Mouse (Mus musculus) thymus, postnatal 10 days (tissue): ENCODE data around the gene Gm3238.
"Not testable (repeated sequence)": the region's sequence is repeated elsewhere in the genome, so short reads cannot be mapped to it uniquely, and the experiment has no call there.

Experiments
- DNase-seq, 2 experiments: peaks; one replicate each; pipeline ENCODE4 v3.0.0; 2021; ENCODE audit warnings: low spot score in 2 of 2

Gm3238 gene

DNA sequence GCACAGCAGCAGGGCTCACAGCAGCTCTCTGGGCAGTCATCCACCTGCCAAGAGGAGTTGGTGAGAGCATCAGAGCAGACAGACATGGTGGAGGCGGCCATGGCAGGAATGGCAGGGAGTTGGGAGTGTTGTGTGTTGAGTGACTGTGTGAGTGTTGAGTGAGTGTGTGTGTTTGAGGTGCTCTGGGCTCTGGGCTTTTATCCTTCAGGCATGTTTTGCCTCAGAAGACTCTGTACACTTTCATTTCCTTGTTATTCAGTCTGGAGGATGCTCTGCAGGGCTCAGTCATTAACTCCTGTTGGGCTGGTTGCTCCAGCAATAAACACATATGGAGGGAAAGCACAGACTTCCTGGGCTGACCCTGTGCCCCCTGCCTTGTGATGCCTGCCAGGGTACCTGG, at the start of gene Gm3238:
TSS of gene Gm3238 (minus strand) at position 101 of the 400 bp plus-strand sequence.
- not testable (repeated sequence) for DNase-seq

DNA sequence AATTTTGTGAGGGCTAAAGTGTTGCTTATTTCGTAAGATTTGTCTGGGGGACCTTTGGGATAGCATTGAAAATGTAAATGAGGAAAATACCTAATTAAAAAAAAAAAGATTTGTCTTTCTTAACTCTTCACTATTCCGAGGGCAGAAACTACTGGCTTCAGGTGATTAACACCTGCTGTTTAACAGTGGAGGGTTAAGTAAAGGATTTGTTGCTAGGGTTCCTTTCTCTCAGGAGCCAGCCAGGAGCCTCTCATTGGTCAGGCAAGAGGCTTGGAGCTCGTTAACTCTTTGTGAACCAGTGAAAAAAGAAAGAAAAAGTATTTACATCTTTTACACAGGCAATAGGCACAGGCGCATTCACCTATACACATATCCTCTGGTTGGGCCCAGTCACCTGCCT, 48.1 kb upstream of the Gm3238 start:
- no peak for DNase-seq

DNA sequence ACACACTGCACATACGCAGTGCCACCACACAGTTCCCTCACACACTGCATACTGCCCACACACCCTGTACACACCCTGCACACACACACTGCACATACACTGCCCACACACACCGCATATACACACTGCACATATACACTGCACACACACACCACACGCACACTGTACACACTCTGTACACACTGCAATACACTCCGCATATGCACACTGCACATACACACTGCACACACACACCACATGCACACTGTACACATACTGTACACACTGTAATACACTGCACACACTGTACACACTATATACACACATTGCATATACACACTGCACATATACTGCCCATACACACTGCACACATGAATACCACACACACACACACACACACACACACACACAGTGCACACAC, 47.4 kb upstream of the Gm3238 start:
- DNase-seq, result no peak

DNA sequence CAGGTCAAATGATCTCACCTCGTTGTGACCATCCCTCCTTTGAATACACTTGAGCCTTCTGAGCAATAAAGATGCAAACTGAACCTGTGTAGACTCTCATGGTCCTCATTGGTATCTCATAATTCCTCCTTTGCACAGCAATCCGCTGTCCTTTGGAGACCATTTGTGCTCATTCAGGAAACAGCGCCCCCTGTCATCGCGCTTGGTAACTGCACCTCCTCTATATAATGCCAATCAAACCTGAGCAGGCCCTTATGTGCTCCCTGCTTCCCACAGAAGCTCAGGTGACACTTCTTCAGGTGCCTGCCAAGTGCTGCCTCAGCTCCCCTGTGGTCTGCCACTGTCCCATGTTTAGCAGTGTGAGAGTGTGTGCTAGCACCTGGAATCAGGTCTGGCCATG, 44.4 kb upstream of the Gm3238 start:
- peak in 1 of 2 experiments; percentile 52 for DNase-seq

DNA sequence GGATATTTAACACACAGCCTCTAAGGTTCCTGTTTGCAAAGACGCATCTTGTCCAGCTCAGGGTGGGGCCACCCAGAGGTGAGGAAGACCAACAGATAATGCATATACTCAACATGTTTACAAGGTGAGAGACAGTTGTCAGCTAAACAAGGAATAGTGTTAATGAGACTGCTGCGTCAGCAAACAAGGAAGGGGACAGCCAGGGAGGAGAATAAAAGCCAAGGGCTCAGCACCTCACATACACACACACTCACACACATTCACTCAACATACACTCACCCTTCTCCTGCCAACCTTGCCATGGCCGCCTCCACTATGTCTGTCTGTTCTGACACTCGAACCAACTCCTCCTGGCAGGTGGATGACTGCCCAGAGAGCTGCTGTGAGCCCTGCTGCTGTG, 43.3 kb upstream of the Gm3238 start, which contains the start of gene Gm2696:
TSS of gene Gm2696 (plus strand) at position 301 of the 400 bp plus-strand sequence.
- no peak for DNase-seq

DNA sequence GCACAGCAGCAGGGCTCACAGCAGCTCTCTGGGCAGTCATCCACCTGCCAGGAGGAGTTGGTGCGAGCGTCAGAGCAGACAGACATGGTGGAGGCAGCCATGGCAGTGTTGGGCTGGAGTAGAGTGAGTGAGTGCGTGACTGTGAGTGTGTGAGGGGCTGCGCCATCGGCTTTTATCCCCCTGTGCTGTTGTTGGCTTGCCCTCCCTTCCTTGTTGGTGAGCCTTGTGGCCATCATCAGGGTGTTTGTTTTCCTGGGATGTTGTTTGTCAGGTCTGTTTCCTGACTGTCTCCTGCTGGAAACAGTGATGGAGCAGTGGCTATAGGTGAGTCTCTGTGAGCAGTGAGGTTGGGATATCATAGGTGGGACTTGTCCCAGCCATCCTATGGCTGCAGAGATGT, 40.6 kb upstream of the Gm3238 start, which contains the start of gene Gm9507:
TSS of gene Gm9507 (minus strand) at position 101 of the 400 bp plus-strand sequence.
- DNase-seq, result no peak

DNA sequence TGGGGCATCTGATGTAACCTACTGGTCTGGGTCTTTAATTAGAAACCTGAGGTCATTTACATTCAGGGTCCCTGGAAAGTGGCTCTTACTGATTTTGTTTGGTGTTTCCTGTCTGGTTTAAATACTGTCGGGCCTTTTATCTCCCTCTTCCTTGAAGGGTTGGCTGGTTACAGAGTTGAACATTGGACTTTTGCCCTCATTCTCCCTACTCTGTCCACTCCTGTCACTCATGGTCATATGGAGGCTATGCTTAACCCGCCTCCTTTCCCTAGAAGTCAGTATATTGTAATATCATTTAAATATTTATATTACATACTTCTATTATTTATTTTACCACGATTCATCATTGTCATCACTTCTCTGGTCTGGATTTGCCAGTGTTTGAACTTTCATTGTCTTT, 33.0 kb upstream of the Gm3238 start:
- no peak for DNase-seq

DNA sequence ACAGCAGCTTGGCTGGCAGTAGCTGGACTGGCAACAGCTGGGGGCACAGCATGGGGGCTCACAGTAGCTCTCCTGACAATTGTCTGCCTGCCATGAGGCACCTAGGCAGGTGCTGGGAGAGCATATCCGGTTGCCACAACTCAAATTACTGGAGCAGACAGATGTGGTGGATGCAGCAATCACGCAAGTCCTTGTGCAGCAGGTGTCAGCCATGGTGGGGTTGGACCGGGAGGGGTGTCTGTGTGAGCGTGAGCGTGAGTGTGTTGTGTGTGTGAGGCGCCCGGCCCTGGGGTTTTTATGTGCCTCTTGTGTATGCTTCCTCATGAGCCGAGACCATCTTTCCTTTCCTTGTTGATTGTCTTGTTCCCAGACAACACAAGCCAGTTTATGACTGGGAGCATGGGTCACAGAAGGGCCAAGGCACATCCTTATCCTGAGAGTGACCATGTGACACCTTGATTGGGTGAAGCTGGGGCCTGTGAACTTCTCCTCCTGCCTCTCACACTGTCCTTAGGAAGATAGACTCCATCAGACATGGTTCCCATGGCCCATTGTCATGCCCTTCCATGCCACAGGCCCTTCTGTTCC, 27.9 kb upstream of the Gm3238 start, which contains the start of gene Gm19668:
TSS of gene Gm19668 (minus strand) at position 213 of the 588 bp plus-strand sequence.
- no peak for DNase-seq

DNA sequence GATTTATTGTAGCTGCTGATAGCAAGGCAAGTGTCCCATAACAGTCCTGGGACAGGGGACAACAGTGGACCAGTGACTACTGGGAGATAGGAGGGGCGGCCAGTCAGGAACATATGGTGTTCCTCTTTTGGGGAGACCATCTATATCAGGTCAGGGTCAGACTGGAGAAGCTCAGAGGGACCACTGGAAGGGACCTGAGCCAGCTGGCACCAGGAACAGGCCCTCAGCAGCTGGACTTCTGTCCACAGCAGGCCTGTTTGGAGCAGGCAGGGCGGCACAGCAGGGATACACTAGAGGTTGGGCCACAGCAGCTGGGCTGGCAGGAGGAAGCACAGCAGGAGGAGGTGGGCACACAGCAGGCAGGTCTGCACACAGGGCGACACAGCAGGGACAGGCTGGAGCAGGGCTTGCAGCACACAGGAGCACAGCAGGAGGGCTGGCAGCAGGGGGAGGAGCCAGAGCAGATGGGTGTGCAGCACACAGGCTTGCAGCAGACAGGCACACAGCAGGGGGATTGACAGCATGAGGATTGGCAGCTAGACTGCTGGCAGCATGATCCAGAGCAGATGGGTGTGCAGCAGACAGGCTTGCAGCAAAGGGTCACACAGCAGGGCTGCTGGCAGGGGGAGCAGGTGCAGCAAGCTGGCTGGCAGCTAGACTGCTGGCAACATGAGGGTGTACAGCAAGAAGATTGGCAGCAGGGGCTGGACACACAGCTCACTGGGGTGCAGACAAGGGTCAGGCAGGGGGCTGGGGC, 27.2 kb upstream of the Gm3238 start:
- DNase-seq, result not testable (repeated sequence)

DNA sequence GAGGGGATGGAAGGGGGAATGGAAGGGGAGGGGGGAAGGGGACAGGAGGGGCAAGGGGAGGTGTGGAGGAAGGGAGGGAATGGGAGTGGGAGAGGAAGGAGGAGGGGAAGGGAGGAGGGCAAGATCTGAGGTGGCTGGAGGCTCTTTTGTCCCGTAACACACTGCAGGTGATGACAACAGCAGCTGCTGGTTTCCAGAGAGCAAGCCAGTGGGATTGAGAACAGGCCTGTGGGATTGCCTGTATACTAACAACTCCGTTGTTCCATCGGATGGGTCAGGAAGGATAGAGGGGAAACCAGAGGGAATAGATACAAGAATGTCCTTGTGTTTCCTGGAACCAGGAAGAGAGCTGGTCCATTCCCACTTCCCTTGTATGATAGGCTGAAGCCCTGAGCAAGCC, 26.6 kb upstream of the Gm3238 start:
- no peak for DNase-seq

DNA sequence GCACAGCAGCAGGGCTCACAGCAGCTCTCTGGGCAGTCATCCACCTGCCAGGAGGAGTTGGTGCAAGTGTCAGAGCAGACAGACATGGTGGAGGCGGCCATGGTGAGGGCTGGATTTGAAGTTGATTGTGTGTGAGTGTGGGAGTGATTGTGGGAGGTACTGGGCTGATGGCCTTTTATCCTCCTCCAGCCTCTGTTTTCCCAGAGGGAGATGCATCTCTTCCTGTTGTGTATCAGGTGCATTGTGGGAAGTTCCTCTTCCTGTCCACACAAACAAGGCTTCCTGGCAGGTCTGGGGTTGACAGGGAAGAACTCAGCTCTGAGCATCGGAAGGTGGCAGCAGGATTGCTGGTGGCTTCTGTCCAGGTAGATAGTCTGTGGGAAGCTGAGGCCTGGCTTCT, 23.9 kb upstream of the Gm3238 start, which contains the start of gene Gm9639:
TSS of gene Gm9639 (minus strand) at position 101 of the 400 bp plus-strand sequence.
- no peak for DNase-seq

DNA sequence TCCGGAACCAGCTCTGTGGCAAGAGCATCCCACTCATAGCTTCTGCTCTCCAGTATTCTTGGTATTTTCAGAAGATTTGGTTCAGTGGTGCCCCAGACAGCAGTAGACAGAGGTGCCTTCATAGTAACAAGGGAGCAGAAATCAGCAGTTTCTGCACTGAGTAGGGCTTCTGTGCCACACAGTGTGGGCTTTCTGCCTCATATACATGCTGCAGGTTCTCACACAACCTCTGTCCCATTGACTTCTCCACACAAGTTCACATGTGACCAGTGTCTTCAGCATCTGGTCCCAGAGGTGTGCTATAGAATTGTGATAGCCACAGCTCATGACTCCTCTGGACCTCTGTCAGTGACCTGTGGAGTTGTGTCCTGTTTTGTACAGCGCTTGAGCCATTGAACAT, 17.5 kb upstream of the Gm3238 start:
- no peak for DNase-seq

DNA sequence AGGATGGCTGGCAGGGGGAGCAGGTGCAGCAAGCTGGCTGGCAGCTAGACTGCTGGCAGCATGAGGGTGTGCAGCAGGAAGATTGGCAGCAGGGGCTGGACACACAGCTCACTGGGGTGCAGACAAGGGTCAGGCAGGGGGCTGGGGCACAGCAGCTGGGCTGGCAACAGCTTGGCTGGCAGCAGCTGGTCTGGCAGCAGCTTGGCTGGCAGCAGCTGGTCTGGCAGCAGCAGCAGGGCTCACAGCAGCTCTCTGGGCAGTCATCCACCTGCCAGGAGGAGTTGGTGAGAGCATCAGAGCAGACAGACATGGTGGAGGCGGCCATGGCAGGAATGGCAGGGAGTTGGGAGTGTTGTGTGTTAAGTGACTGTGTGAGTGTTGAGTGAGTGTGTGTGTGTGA, 16.8 kb upstream of the Gm3238 start, which contains the start of gene Gm7137:
TSS of gene Gm7137 (minus strand) at position 325 of the 400 bp plus-strand sequence.
- DNase-seq, result not testable (repeated sequence)

DNA sequence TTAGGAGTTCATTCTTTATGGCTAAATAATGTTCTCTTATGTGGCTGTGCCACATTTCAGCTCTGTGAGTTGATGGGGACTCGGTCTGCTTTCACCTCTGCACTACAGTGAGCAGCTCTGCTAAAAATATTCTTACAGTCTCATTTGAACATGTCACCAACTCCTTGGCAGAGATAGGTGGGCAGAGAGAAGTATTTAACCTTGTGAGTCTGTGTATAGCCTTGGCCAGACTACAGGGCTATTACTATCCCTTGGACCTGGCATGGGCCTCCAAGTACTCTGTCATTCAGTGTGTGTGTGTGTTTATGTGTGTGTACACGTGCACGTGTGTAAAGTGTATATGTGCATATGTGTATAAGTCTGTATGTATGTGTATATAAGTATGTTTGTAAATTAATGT, 12.3 kb upstream of the Gm3238 start:
- DNase-seq, result not testable (repeated sequence)

DNA sequence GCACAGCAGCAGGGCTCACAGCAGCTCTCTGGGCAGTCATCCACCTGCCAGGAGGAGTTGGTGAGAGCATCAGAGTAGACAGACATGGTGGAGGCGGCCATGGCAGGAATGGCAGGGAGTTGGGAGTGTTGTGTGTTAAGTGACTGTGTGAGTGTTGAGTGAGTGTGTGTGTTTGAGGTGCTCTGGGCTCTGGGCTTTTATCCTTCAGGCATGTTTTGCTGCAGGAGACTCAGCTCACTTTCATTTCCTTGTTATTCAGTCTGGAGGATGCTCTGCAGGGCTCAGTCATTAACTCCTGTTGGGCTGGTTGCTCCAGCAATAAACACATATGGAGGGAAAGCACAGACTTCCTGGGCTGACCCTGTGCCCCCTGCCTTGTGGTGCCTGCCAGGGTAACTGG, 11.3 kb upstream of the Gm3238 start, which contains the start of gene Gm3250:
TSS of gene Gm3250 (minus strand) at position 101 of the 400 bp plus-strand sequence.
- DNase-seq, result not testable (repeated sequence)

DNA sequence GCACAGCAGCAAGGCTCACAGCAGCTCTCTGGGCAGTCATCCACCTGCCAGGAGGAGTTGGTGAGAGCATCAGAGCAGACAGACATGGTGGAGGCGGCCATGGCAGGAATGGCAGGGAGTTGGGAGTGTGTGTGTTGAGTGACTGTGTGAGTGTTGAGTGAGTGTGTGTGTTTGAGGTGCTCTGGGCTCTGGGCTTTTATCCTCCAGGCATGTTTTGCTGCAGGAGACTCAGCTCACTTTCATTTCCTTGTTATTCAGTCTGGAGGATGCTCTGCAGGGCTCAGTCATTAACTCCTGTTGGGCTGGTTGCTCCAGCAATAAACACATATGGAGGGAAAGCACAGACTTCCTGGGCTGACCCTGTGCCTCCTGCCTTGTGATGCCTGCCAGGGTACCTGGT, 5.7 kb upstream of the Gm3238 start, which contains the start of gene Gm7138:
TSS of gene Gm7138 (minus strand) at position 101 of the 400 bp plus-strand sequence.
- not testable (repeated sequence) for DNase-seq

DNA sequence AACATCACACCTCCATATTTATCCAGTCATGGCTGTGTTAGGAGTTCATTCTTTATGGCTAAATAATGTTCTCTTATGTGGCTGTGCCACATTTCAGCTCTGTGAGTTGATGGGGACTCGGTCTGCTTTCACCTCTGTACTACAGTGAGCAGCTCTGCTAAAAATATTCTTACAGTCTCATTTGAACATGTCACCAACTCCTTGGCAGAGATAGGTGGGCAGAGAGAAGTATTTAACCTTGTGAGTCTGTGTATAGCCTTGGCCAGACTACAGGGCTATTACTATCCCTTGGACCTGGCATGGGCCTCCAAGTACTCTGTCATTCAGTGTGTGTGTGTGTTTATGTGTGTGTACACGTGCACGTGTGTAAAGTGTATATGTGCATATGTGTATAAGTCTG, 1.0 kb upstream of the Gm3238 start:
- not testable (repeated sequence) for DNase-seq

DNA sequence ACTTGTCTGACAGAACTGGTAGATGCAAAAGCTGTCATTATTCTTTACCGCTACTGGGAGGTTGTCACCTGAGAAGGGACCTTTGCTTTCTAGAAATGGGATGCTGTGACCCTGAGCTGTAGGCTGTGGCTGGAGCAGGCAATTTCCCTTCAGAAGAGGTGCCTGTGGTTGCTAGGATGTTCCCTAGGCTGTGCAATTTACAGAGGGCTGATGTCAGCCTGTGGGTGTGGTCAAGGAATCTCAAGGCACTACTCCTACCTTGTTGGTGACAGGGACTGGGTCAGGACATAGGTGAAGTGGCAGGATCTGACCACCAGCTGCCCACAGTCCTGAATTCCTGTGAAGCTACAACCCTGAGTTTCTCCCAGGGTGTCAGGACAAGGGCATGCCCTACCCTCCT, 1.4 kb downstream of the Gm3238 start:
- no peak for DNase-seq

DNA sequence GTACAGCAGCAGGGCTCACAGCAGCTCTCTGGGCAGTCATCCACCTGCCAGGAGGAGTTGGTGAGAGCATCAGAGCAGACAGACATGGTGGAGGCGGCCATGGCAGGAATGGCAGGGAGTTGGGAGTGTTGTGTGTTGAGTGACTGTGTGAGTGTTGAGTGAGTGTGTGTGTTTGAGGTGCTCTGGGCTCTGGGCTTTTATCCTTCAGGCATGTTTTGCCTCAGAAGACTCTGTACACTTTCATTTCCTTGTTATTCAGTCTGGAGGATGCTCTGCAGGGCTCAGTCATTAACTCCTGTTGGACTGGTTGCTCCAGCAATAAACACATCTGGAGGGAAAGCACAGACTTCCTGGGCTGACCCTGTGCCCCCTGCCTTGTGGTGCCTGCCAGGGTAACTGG, 11.5 kb downstream of the Gm3238 start, which contains the start of gene Gm3233:
TSS of gene Gm3233 (minus strand) at position 101 of the 400 bp plus-strand sequence.
- DNase-seq, result not testable (repeated sequence)

DNA sequence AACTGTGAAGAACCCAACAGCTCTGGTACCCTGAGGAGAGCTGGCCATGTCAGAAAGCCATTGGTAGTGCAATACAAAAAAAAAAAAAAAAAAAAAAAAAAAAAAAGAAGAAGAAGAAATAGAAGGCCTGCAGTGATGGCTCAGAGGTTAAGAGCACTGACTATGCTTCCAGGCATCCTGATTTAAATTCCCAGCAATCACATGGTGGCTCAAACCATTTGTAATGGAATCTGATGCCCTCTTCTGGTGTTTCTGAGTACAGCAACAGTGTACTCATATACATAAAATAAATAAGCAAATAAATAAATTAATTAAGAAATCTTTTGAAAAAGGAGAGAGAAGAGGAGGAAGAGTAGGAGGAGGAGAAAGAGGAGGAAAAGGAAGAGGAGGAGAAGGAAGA, 17.7 kb downstream of the Gm3238 start:
- no peak for DNase-seq

DNA sequence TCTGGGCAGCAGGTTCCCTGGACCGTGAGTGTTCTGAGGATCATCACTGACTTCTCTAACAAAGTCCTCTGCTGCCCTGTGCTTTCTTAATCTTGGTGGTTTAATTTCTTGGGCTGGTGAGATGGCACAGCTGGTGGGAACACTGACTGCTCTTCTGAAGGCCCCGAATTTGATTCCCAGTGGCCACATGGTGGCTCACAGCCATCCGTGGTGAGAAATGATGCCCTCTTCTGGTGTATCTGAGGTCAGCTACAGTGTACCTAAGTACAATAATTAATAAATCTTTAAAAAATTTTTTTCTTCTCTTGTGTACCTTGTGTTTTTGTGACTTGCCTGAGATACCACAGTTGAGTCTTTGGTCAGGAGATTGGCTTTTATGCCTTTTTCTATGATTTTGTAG, 18.8 kb downstream of the Gm3238 start:
- not testable (repeated sequence) for DNase-seq

DNA sequence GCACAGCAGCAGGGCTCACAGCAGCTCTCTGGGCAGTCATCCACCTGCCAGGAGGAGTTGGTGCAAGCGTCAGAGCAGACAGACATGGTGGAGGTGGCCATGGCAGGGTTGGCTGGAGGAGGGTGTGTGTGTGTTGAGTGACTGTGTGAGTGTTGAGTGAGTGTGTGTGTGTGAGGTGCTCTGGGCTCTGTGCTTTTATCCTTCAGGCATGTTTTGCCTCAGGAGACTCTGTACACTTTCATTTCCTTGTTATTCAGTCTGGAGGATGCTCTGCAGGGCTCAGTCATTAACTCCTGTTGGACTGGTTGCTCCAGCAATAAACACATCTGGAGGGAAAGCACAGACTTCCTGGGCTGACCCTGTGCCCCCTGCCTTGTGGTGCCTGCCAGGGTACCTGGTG, 19.9 kb downstream of the Gm3238 start, which contains the start of gene Gm9736:
TSS of gene Gm9736 (minus strand) at position 101 of the 400 bp plus-strand sequence.
- DNase-seq, result not testable (repeated sequence)
